Mouse (Mus musculus) liver, postnatal 0 days (tissue): ENCODE measurements around the gene E130218I03Rik. TPM values are rescaled to one million over a fixed set of nuclear protein-coding genes. Genes with fewer than 3 reads are reported as not detected.

Source experiments
- ATAC-seq: fragments of 200-750 bp; cut with Nextera tagmentation; 2 replicates; pipeline ENCODE4 v1.8.0; 2017; ENCODE audit warnings: mild to moderate bottlenecking, moderate library complexity
- DNase-seq: peaks from one replicate; pipeline ENCODE4 v3.0.0-alpha.2; 2016
- H3K27ac ChIP-seq: fragments of 300-500 bp; sonication (generic); 2 replicates; pipeline ENCODE4 v1.5.1; 2014; ENCODE audit warnings: antibody characterized with exemption, moderate library complexity, mild to moderate bottlenecking, low read depth
- H3K27me3 ChIP-seq: fragments of 300-500 bp; sonication (generic); 2 replicates; pipeline ENCODE4 v1.6.1; 2014; ENCODE audit warnings: low read length, control low read depth, mixed read lengths; ENCODE audit not compliant: insufficient read depth
- H3K36me3 ChIP-seq: fragments of 300-500 bp; sonication (generic); replicated peaks from 2 replicates; pipeline ENCODE4 v1.6.1; 2014; ENCODE audit warnings: mild to moderate bottlenecking, control low read depth, low read length, moderate library complexity, mixed read lengths; ENCODE audit not compliant: insufficient read depth
- H3K4me1 ChIP-seq: fragments of 300-500 bp; sonication (generic); 2 replicates; pipeline ENCODE4 v1.6.1; 2014; ENCODE audit warnings: antibody characterized with exemption, mild to moderate bottlenecking, control low read depth; ENCODE audit not compliant: insufficient read depth
- H3K4me2 ChIP-seq: fragments of 300-500 bp; sonication (generic); 2 replicates; pipeline ENCODE4 v1.6.1; 2014; ENCODE audit warnings: low read depth, mild to moderate bottlenecking, low read length, moderate library complexity, mixed read lengths
- H3K4me3 ChIP-seq: fragments of 300-500 bp; sonication (generic); 2 replicates; pipeline ENCODE4 v1.5.1; 2014; ENCODE audit warnings: low read depth, low read length
- H3K9ac ChIP-seq: fragments of 300-500 bp; sonication (generic); replicated peaks from 2 replicates; pipeline ENCODE4 v1.6.1; 2014; ENCODE audit warnings: mild to moderate bottlenecking, moderate library complexity
- H3K9me3 ChIP-seq: fragments of 300-500 bp; sonication (generic); 2 replicates; pipeline ENCODE4 v1.6.1; 2016; ENCODE audit warnings: mild to moderate bottlenecking, control low read depth, low read length, mixed read lengths
- CTCF ChIP-seq: sonication (generic); IDR thresholded peaks from 2 replicates; pipeline ENCODE4 v1.5.1; 2016; ENCODE audit warnings: antibody characterized with exemption, low read depth
- EP300 ChIP-seq: IDR thresholded peaks from 2 replicates; pipeline ENCODE4 v1.6.1; 2016; ENCODE audit warnings: antibody characterized with exemption, low read depth, mild to moderate bottlenecking
- WGBS: fragments of 180-500 bp; shearing (Covaris S2); extraction: QIAGEN DNeasy Blood & Tissue Kit; methylation state at CpG from one replicate; pipeline ENCODE4 v1.1.7; 2014; ENCODE audit not compliant: insufficient replicate concordance; 5-methylcytosine and 5-hydroxymethylcytosine counted together
- polyA plus RNA-seq: library from polyadenylated mRNA; unstranded; fragments of >200 nt; fragmentation: Nextera tagmentation; extraction: Ambion mirVana; gene quantifications from 2 replicates; pipeline ENCODE4 v1.2.1, GENCODE M21; 2015

E130218I03Rik gene
- polyA plus RNA-seq, 1 experiment from 2014 or later, result 0.23 TPM

GRCm38 (mm10) chr4:134245148-134245843, 1.8 kb downstream of the E130218I03Rik start, which contains the start of gene Zfp593:
Zfp593 (minus strand) TSS chr4:134245592.
- H3K9ac ChIP-seq, result peak within 1 kb of the TSS; percentile 83
- H3K4me2 ChIP-seq, result peak within 1 kb of the TSS; percentile 100
- peak; percentile 85 for ATAC-seq
- TF ChIP-seq CTCF (peak; percentile 89), EP300 (no peak)
- H3K36me3 ChIP-seq, result no peaks in the 10 kb centered on the region
- peak; percentile 96 for DNase-seq
- H3K27me3 ChIP-seq, result peaks cover 40% of the 10 kb centered on the region
- H3K4me1 ChIP-seq, result peaks cover 18% of the 10 kb centered on the region
- under 1% methylated on average over 60 of the region's 60 CpGs for WGBS
- no peaks in the 10 kb centered on the region for H3K9me3 ChIP-seq
- H3K27ac ChIP-seq, result peak within 1 kb of the TSS; percentile 30; the same call in 1 of the 2 replicates
- peak within 1 kb of the TSS; percentile 87 for H3K4me3 ChIP-seq

- no peak overlapping the region for H3K27ac ChIP-seq
- H3K9me3 ChIP-seq, result no peaks in the 10 kb centered on the region
- H3K4me3 ChIP-seq, result no peak overlapping the region
- H3K4me2 ChIP-seq, result no peak overlapping the region
- H3K27me3 ChIP-seq, result peaks cover 50% of the 10 kb centered on the region
- DNase-seq (no peak), ATAC-seq (no peak)
- 56% methylated on average over 4 of the region's 4 CpGs for WGBS
- peaks cover 26% of the 10 kb centered on the region for H3K4me1 ChIP-seq
- TF ChIP-seq CTCF (no peak), EP300 (no peak)
- H3K9ac ChIP-seq, result no peak overlapping the region
- H3K36me3 ChIP-seq, result no peaks in the 10 kb centered on the region
Measured at GRCm38 (mm10) chr4:134246256-134246655, 2.8 kb downstream of the E130218I03Rik start.

GRCm38 (mm10) chr4:134246719-134247258, 3.3 kb downstream of the E130218I03Rik start, which contains the start of gene Gm30191:
Gm30191 (plus strand) TSS chr4:134246935.
- H3K4me1 ChIP-seq, result peaks cover 32% of the 10 kb centered on the region
- no peak for TF ChIP-seq EP300
- TF ChIP-seq CTCF, result no peak
- DNase-seq (no peak), ATAC-seq (no peak)
- H3K36me3 ChIP-seq, result no peaks in the 10 kb centered on the region
- WGBS, result 74% methylated on average over 7 of the region's 7 CpGs
- H3K9me3 ChIP-seq, result no peaks in the 10 kb centered on the region
- H3K27ac ChIP-seq, result no peak within 1 kb of the TSS
- H3K9ac ChIP-seq, result no peak within 1 kb of the TSS
- peaks cover 55% of the 10 kb centered on the region for H3K27me3 ChIP-seq
- H3K4me3 ChIP-seq, result peak within 1 kb of the TSS; percentile 87
- peak within 1 kb of the TSS; percentile 100 for H3K4me2 ChIP-seq

GRCm38 (mm10) chr4:134249651-134250050, 6.2 kb downstream of the E130218I03Rik start:
- Histone ChIP-seq H3K27me3 (peaks cover 83% of the 10 kb centered on the region), H3K27ac (no peak overlapping the region), H3K9ac (no peak overlapping the region), H3K4me3 (peak overlapping the region; percentile 32), H3K4me2 (peak overlapping the region; percentile 64), H3K9me3 (no peaks in the 10 kb centered on the region), H3K36me3 (no peaks in the 10 kb centered on the region), H3K4me1 (peaks cover 35% of the 10 kb centered on the region)
- peak; percentile 34; the same call in 1 of the 2 replicates for ATAC-seq
- DNase-seq, result peak; percentile 81
- TF ChIP-seq EP300 (no peak), CTCF (peak; percentile 91)
- 2% methylated on average over 30 of the region's 30 CpGs for WGBS

GRCm38 (mm10) chr4:134250116-134250929, 6.9 kb downstream of the E130218I03Rik start:
- TF ChIP-seq EP300, result no peak
- no peak for TF ChIP-seq CTCF
- H3K9ac ChIP-seq, result no peak overlapping the region
- H3K27me3 ChIP-seq, result peaks cover 89% of the 10 kb centered on the region
- H3K27ac ChIP-seq, result no peak overlapping the region
- WGBS, result 30% methylated on average over 27 of the region's 27 CpGs
- ATAC-seq (no peak), DNase-seq (no peak)
- H3K4me2 ChIP-seq, result peak overlapping the region; percentile 69
- peaks cover 30% of the 10 kb centered on the region for H3K4me1 ChIP-seq
- no peaks in the 10 kb centered on the region for H3K36me3 ChIP-seq
- no peaks in the 10 kb centered on the region for H3K9me3 ChIP-seq
- peak overlapping the region; percentile 37 for H3K4me3 ChIP-seq

GRCm38 (mm10) chr4:134250930-134251240, 7.4 kb downstream of the E130218I03Rik start:
- no peak overlapping the region for H3K27ac ChIP-seq
- no peaks in the 10 kb centered on the region for H3K36me3 ChIP-seq
- peaks cover 27% of the 10 kb centered on the region for H3K4me1 ChIP-seq
- H3K27me3 ChIP-seq, result peaks cover 90% of the 10 kb centered on the region
- H3K4me2 ChIP-seq, result peak overlapping the region; percentile 69
- DNase-seq (no peak), ATAC-seq (no peak)
- no peak overlapping the region for H3K9ac ChIP-seq
- no peak for TF ChIP-seq CTCF
- TF ChIP-seq EP300, result no peak
- H3K9me3 ChIP-seq, result no peaks in the 10 kb centered on the region
- WGBS, result 22% methylated on average over 10 of the region's 10 CpGs
- H3K4me3 ChIP-seq, result peak overlapping the region; percentile 37
